Mouse (Mus musculus) liver, embryonic 14.5 days (tissue): ENCODE results near the gene Ube2h.

Experiments
- CTCF ChIP-seq: IDR thresholded peaks from 2 replicates; pipeline ENCODE4 v1.5.1; 2016; ENCODE audit warnings: antibody characterized with exemption, low read depth, control low read depth
- EP300 ChIP-seq: IDR thresholded peaks from 2 replicates; pipeline ENCODE4 v1.6.1; 2016; ENCODE audit warnings: antibody characterized with exemption, low read depth

DNA sequence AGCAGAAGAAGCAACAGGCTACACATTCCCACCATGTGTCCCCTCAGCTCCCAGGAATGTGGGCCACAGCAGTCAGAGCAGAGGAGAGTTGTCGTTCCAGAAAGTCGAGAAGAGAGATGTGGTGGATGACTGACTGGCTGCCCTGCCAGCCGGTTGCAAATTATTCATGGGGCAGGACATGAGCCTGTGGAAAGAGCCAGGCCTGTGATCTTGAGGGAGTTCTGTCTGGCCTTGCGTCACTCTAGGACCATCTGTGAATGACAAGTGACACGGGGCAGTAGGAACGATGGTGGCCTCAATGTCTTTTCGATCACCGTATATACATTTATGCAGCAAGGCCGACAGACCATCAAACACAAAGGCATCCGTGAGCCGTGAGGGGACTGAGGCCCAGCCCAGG lies 108.7 kb downstream of the Ube2h start:
- TF ChIP-seq CTCF (no peak), EP300 (no peak)
